Mouse (Mus musculus): ENCODE measurements around the gene Samsn1.

Gene Samsn1

GRCm38 (mm10) chr16:76022181-76022580, at the start of gene Samsn1:
TSS of gene Samsn1 (minus strand) at chr16:76022281.
- DNase-seq (ENCODE audit: low spot score): no peak

GRCm38 (mm10) chr16:76066082-76066635, 44.1 kb upstream of the Samsn1 start:
- no peak for DNase-seq (ENCODE audit: low spot score)

- DNase-seq (ENCODE audit: low spot score): no peak
Observed at GRCm38 (mm10) chr16:76054976-76055375, 32.9 kb upstream of the Samsn1 start.

GRCm38 (mm10) chr16:76054079-76054478, 32.0 kb upstream of the Samsn1 start:
- no peak for DNase-seq (ENCODE audit: low spot score)

DNA sequence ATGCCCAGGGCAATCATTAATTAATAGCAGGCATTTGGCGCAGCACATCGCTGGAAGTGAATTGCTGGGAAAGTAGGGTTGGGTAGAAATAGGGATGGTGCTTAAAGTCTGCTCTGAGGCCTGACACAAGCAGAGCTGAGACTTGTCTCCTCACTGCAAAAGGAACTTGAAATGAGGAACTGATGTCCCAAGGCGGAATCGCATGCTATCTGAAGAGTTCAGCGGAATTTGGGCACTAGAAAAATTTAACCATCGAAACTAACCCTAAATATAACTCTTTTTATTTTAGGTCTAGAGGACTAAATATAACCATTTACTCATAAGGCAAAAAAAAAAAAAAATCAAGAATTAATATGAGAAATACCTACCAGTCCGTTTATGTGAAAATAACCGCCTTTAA, 31.5 kb upstream of the Samsn1 start:
- no peak for DNase-seq (ENCODE audit: low spot score)

DNA sequence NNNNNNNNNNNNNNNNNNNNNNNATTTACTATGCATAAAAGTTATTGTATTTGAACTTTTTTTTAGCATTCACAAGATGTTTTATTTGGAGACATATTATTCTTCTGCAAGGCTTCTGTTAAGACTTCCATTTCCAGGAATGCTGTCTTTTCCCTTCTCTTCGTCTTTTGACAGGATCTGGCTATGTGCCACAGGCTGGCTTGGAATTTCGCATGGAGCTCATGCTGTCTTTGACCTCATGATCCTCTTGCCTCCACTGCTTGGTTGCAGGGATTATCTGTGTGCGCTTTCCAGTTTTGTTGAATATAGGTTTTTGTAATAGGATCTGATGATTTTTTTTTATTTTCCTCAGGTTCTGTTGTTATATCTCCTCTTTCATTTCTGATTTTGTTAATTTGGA, 25.0 kb upstream of the Samsn1 start:
- peak; percentile 10 for DNase-seq (ENCODE audit: low spot score)

DNA sequence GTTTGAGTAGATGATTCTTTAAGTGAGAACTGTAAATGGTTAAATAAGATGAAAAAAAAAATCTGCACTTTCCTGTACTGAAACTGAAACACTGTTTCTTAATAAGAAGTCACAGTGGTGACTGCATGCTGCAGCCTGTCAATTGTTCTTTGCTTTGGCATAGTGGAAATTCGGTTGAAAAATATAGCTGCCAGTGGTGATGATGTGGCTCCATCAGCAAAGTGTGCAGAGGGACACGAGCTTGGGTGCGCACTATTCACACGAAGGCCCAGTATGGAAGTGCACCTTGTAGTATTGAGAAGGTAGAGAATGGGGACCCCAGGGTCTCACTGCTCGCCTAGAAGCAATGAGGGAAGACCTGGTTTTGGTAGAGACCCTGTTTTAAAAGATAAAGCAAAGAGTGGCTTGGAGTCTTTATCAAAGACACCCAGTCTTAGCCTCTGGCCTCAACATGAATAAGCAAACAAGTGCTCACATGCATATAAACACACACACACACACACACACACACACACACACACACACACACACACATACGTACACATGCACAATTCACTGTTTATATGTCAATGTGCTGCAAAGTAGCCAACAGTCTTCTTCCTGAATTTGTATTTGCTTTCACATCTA, 18.4 kb upstream of the Samsn1 start:
- DNase-seq (ENCODE audit: low spot score): no peak

DNA sequence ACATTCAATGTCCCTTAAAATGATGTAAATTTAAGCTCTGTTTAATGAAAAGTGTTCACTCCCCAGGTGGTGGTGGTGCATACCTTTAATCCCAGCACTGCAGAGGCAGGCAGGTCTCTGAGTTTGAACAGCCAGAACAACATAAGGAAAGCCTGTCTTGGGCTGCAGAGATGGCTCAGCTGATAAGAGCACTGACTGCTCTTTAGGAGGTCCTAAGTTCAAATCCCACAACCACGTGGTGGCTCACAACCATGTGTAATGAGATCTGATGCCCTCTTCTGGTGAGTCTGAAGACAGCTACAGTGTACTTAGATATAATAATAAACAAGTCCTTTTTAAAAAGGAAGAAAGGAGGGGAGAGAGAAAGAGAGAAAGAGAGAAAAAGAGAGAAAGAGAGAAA, 2.9 kb downstream of the Samsn1 start:
- no peak for DNase-seq (ENCODE audit: low spot score)

DNA sequence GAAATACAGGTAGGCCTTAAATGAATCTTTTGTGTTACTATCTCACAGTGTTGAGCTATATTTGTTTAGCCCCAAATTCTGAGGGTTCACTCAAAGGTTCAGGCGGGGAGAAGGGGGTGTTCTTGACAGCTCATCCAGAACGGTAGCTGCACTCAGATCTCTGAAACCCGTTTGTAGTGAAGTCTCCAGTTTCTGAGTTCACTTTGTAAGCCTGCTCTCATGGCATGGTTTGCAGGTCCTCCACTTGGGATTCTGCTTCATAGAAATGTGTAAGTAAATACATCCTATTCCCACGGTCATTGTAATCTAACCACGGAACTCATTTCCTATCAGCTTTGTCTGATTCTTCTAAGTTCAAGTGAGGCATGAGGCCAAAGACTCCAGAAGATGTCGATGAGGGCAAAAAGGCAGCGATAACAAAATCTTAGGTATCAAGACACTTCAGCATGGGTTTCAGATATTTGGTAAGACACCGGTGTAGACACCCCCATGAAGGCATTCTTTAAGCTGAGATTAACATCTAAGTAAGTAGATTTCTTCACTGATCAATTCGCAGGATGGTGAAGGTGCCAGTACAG, 18.2 kb downstream of the Samsn1 start:
- DNase-seq (ENCODE audit: low spot score): no peak

GRCm38 (mm10) chr16:76002870-76003572, 19.1 kb downstream of the Samsn1 start:
- DNase-seq (ENCODE audit: low spot score): no peak

GRCm38 (mm10) chr16:76002287-76002686, 19.8 kb downstream of the Samsn1 start:
- no peak for DNase-seq (ENCODE audit: low spot score)

DNA sequence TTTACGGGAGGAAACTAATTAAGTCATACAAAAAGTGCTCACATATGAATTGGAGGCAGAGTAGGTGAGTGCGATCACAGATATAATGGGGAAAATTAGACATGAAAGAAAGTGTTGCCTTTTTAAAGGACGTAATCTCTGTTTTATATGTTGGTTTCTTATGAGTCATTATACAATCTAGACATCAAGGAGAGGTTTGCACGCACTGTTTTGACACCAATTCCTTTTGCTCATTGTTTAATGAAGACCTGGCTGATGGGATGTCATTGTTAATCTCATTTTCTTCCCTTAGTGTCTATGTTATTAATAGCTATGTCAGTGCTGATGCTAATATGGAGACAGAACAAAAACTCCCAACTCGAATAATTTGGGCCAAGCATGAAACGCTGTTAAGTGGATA, 20.3 kb downstream of the Samsn1 start:
- no peak for DNase-seq (ENCODE audit: low spot score)

DNA sequence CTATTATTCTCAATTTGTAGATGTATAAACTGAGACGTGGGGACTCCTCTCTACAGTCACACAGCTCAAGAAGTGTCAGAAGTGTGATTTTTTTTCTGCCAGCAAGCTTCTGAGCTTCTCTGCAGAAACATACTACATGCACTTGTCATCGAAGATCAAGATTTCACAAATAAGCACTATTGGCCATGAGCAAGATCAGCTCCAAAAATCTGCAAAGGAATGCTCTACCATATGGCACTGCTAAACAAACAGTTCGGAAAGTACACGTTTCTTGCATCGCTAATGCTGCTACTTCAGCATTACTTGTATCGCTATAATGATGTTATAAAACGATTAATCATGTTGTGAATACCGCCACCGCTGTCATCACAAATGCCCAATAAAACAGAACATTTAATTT, 22.0 kb downstream of the Samsn1 start:
- no peak for DNase-seq (ENCODE audit: low spot score)

GRCm38 (mm10) chr16:75990173-75990572, 31.9 kb downstream of the Samsn1 start:
- DNase-seq (ENCODE audit: low spot score): no peak

DNA sequence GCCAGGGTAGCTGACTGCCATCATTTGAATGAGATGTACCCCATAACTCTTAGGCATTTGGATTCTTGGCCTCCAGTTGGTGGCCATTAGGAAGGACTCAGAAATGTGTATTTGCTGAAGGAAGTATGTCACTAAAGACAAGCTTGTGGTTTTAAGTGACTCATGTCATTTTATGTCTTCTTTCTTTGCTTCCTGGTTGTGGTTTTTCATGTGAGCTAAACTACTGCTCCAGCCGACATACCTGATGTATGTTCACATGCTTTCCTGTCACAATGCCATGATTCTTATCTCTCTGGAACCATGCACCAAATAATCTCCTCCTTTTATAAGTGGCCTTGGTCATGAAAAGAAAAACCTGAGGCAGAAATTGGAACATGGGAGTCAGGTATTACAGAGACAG, 38.2 kb downstream of the Samsn1 start:
- no peak for DNase-seq (ENCODE audit: low spot score)

DNA sequence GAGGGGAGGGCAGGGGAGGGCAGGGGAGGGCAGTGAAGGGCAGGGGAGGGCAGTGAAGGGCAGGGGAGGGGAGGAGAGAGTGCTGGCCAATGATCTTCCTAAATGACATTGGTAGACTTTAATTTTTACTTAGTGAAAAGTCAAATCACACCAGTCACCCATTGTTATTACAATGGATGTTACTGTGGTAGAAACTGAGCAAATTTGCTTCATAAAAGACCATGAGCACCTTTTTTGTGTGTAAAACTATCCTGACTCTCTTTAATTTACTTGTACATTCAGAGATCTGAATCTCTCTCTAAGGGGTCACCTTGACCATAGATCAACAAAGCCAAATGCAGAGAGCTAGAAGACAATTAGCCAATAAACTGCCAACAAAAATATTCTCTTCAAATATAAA, 42.7 kb downstream of the Samsn1 start:
- no peak for DNase-seq (ENCODE audit: low spot score)

DNA sequence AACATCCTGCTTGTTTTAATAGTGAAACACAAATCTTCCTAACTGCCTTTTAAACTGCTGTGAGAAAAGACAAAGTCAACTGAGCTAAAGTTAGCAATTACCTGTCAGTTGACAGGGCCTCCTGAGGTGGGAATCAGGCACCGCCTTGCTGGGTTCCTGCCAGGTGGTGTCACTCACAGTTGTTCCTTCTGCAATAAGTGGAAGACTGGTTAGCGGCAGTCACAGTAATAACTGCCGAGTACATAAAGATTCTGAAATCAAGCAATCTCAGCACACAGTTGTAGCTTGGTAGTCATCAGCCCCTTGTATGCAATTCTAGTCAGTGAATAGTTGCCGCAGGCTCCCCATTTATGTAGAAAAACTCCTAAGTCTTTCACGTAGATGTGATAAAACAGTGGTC, 44.3 kb downstream of the Samsn1 start:
- no peak for DNase-seq (ENCODE audit: low spot score)

- no peak for DNase-seq (ENCODE audit: low spot score)
Observed at GRCm38 (mm10) chr16:75975682-75976332, 46.3 kb downstream of the Samsn1 start.

DNA sequence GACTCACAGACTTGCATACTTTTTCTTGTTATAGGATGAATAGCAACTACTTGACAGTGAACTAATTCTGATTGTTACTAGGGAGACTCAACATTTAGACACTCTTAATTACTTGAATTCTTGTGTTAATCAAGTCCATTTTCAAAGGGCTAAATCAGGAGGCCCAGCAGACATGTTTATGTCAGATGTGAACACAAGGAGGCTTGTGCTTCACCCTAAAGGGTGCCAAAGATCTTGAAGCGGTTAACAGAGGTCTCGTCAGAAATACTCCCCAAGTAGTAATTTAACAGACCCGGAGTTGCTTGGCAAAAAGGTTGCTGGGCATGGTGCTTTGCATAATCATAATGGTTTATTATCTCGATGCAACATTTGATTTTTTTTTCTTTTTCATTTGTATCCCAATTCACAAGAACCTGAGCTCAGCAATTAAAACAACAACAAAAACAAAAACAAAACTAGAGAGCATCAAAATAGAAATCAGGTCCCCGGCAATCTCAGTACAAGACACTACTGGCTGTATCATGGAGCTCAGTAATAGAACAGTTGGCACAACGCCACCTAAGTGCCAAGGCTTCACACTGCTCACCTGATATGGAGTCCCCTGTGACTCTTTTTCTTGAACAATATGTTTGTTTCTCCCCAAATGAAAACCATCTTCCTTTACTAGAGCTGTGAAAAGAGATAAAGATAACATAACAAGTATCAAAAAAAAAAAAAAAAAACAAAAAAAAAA, 51.6 kb downstream of the Samsn1 start:
- DNase-seq (ENCODE audit: low spot score): no peak

DNA sequence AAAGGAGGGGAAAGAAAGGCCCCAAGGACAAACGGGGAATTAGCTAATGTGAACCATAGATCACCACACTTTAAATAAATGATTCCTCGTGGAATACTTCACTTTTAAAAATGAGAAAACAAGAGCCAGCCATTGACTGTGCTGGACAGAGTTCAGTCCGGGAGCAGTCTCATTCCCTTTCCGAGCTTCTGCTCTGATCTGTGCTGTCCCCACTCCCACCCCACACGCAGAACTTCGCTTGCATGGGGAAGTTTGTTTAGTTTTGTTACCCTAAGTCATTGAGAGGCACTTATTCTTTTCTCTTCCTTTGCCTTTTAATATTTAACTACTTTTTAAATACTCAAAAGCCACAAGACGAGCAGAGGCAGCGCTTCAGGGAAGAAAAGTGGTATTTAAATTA, 60.1 kb downstream of the Samsn1 start:
- DNase-seq (ENCODE audit: low spot score): no peak

- DNase-seq (ENCODE audit: low spot score): no peak
Observed at GRCm38 (mm10) chr16:75961487-75961886, 60.6 kb downstream of the Samsn1 start.

- no peak for DNase-seq (ENCODE audit: low spot score)
Observed at GRCm38 (mm10) chr16:75961036-75961435, 61.0 kb downstream of the Samsn1 start.

All from adipocyte (in vitro differentiated cells).